Mouse (Mus musculus) cerebellum, adult 18-20 months (tissue): ENCODE measurements around the gene Elf3.
"Not testable (repeated sequence)": the region's sequence is repeated elsewhere in the genome, so short reads cannot be mapped to it uniquely, and the experiment has no call there.

ENCODE experiments used
- DNase-seq, 2 experiments: peaks; one replicate each; pipeline ENCODE4 v3.0.0; 2021

Elf3 gene

DNA sequence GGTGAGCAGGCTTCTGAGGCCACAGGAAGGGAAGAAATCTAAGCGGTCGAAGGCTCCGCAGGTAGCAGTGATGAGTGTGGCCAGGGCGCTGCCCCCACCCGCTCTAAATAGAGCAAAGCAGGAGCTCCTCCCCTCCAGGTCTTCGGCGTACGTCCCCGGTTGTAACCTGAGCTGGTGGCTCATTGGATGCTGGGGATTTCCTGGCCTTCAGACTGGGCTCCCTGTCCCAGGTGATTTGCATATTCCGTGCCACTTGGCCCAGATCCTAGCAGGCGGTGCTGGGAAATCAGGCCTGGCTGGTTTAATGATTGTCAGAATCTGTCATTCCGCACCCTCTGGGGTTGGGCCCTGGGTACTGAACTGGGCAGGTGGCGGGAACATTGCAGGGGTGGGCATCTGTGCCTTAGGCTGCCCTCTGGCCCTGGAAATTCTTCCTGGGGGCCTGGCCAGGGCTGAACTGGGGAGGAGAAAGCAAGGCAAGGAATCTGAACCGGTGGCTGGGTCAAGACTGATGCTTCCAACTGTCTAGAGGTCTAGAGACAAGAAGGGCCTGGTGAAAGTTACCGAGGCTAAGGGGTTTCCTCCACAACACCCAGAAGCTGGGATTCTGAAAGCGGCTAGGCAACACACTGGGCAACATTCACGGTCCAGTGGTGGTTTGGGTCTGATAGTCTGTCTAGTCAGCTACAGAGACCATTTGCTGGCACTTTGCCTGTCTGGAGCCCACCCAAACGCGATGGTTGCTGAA lies at the start of gene Elf3:
Elf3 (minus strand) TSS at position 189 of the 748 bp plus-strand sequence.
- peak; percentile 64 to 74 for DNase-seq

- DNase-seq = no peak
Measured at GRCm38 (mm10) chr1:135290908-135291307, 32.5 kb upstream of the Elf3 start.

DNA sequence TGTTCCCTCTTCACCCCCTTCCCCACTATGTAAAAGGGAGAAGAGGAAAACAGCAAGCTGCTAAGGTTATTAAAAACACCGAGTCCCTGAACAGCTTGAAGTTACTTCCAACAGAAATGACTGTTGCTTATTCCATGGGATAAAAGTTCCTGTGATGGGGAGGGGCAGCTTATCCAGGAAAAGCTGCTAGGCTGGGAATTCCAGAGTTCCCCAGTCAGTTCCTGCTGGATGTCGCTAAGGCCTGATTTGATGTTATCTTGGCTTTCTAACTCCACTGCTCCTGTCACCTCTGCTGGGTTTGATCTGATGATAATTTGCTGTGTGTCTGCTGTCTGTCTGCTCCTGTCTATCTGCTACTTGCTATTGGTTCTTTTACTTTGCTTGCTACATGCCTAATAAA lies 27.9 kb upstream of the Elf3 start:
- DNase-seq = no peak

DNA sequence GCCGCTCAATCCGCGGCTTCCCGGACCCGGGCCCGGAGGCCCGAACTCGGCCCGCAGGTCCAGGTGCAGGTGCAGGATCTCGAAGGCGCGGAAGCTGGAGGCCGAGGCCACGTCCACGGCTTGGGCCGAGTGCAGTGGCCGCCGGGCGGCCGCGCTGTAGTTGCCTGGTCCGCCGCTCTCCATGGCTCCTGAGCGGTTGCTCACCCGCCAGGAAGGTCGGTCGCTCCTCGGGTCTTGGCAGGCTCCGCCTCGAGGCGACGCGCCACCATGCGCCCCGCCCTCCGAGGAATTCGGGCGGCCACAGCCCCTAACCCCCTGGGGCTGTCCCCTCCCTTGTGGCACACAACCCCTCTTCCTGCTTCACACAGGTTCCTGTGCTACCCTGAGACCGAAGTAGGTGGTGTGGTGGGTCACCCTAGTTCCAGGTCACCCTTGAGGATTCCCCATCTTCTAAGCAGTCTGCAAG lies 25.5 kb upstream of the Elf3 start, which contains the start of gene Rnpep:
Rnpep (minus strand) TSS at position 259 of the 466 bp plus-strand sequence.
- peak; percentile 74 to 85 for DNase-seq

DNA sequence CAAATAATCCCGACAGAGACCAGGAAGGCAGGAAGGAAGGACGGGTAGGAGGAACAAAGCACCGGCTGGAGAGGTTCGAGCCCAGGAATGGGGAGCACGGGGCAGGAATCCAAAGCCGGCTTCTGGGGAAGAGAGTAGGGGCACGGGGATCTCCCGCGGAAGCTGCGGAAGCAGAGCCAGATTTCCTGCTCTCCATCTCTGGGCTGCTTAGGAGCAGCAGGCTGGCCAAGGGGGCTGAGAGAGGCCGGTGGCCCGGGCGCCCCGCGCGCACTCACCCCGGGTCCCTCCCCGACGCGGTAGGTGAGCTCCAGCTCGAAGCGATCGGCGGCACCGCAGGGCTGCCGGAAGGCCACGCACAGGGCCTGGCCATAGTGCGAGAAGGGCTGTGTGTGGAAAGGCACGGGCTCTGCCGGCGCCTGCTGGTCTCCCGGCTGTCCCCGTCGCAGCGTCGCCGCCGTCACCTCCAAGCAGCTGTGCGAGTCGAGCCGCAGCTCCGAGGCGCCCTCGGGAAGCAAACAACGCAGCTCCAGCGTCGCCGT lies 25.0 kb upstream of the Elf3 start:
- DNase-seq = peak in 1 of 2 experiments; percentile 54

DNA sequence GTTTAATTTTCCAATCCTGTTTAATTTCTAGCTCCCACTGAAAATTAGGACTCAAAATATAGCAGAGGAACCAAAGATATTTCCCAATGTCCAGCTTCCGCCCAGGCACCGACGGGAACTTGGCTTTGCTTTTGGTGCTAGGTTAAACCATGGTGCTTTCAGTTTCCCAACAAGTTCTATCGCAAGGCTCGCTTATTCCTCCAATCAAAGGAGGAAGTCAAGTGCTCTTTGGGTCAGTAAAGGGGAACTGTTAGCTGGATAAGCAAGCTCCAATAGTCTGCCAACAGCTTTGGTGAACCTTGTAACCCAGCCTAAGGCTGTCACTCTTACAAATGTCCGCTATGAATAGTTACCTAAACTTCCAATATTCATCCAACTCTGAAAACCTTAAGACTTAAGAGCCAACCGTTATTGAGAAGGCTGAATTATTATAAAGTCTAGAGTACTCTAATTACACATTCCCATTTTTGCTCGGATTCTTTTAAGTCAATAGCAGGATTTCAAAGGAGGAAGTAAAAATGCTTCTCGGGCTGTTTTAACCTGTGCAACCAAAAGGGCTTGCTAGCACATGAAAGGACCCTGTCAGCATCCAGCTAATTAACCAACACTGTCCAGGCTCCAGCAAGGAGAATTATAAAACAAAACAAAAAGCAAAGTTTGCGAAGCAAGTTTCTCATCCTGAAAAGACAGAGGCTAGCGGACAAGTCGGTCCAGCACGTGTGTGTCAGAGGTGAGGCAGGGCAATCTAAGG lies 24.3 kb upstream of the Elf3 start:
- no peak for DNase-seq

DNA sequence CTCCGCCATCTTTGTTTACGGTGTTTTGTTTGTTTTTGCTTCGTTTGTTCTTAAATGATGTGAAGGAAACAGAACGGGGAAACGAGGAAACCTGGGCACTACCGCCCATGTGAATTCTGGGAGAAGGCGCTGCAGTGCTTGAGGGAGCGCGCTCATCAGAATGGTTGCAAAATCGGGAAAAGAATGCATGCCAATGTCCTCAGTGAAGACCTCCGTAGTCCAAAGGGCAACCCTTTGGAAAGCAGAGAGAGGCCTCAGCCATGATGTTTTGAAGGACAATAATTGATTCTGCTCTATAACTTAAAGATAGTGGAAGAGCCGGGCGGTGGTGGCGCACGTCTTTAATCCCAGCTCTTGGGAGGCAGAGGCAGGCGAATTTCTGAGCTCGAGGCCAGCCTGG lies 23.5 kb upstream of the Elf3 start:
- DNase-seq = no peak

GRCm38 (mm10) chr1:135280646-135281045 lies 22.3 kb upstream of the Elf3 start:
- DNase-seq = peak; percentile 55 to 65

DNA sequence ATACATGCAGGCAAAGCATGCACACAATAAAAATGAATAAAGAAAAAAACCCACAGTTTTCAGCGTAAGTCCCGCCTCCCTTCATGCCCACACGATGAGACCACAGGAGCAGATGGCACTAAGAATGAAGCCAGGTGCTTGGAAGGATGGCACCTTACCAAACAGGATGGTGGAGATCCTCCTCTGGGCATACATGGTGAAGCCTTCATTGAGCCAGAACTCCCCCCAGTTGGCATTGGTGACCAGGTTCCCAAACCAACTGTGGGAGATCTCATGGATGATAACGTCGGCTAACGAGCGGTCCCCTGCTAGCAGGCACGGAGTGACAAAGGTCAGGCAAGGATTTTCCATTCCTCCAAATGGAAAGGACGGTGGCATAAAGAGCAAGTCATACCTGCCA lies 13.0 kb upstream of the Elf3 start:
- peak; percentile 74 to 78 for DNase-seq

GRCm38 (mm10) chr1:135267663-135268446 lies 9.5 kb upstream of the Elf3 start:
- DNase-seq = no peak

- DNase-seq = no peak
Measured at GRCm38 (mm10) chr1:135265834-135266233, 7.5 kb upstream of the Elf3 start.

DNA sequence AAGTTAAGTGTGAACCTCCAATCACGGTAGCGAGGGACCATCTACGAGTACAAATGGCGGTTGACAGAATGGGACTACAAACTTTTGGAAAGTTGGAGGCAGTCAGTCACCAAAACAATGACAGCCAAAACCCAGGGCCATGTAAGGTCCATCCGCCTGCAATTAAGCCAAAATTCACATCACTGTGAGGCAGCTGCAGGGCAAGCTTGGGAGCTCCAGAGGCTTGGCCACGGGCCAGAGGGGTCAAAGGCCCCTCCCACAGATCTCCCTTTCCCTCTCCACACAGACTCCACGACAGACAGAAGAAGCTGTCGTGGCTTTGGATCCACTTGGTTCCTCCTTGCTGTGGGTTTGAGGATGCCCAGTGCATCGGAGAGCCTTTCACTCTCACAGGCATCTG lies 4.9 kb upstream of the Elf3 start:
- no peak for DNase-seq

- no peak for DNase-seq
Measured at GRCm38 (mm10) chr1:135262329-135262728, 4.0 kb upstream of the Elf3 start.

DNA sequence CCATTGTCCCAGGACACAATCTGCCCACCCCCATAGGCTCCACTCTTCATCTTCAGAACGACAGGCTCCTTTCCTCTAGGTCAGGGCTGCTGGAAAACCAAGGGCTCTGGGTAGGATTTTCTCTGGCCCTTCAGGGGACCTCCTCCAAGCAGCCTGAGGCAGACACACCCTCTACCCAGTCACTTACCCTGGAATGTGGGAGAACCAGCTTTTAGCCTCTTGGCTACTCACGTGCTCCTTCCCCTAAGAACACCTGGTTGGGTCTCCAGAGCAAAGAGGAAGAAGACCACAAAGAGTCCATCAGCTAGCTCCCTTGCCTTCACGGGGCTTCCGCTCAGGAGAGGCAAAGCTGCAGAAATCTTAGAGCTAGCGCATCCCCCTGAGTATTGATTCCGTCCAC lies 2.6 kb upstream of the Elf3 start:
- no peak for DNase-seq

- DNase-seq = peak; percentile 87 to 89
Measured at GRCm38 (mm10) chr1:135259128-135259436, 714 bp upstream of the Elf3 start.

DNA sequence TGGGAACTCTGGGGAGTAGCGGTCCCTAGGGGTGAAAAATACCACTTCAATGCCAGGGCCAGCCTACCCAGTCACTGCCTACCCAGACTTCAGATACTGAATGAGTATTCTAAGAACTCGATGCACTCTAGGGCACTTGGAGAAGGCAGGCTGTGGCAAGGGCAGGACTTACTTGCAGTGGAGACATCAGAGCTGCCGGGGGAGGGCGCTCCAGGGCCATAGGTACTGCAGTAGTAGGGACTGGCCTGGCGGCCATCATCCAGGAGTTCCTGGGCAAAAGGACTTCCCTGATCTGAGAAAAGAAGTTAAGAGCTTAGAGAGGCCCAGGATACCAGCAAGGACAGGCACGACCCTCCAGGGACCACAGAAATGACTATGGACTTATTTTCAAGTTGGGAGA lies 2.1 kb downstream of the Elf3 start:
- DNase-seq = no peak

DNA sequence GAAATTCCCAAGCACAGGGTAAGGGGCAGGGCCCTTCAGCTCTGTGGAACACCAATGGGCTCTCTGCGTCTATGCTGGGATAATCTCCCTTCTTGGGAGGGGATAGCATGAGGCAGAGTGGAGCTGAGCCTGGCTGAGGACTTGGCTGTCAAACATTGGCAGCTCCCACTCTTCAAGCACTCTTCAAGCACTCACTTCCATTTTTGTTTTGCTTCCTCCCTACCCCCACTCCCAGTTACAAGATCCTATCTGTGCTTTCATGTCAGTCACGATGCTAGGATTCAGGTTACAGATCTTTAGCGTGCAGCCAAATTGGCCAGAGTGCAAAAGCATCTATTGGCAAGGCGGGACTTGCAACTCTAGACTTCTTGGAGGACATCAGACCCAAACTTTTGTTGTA lies 5.5 kb downstream of the Elf3 start:
- DNase-seq = no peak

- no peak for DNase-seq
Measured at GRCm38 (mm10) chr1:135251405-135251804, 7.0 kb downstream of the Elf3 start.

GRCm38 (mm10) chr1:135250706-135251105 lies 7.7 kb downstream of the Elf3 start:
- no peak for DNase-seq

DNA sequence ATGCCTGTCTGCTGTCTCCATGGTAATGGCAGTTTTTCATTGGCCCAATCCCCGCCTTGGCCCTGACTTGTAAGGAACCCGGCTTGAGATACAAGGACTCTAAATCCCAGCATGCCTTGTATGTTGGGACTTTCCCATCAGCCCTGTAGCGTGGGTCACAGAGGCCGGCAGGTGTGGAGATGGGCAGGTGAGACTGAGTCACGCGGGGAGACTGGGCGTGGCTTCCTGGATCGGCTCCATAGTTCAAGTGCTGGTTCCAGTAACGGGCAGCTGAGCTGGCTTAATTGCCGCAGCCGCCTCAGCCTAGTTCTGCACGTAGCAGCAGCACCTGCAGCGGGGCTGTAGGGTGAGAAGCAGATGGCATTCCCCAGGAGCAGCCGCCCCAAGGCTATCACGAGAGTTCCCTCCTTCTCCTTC lies 9.9 kb downstream of the Elf3 start:
- DNase-seq = peak; percentile 66 to 70

- no peak for DNase-seq
Measured at GRCm38 (mm10) chr1:135244014-135244413, 14.4 kb downstream of the Elf3 start.

DNA sequence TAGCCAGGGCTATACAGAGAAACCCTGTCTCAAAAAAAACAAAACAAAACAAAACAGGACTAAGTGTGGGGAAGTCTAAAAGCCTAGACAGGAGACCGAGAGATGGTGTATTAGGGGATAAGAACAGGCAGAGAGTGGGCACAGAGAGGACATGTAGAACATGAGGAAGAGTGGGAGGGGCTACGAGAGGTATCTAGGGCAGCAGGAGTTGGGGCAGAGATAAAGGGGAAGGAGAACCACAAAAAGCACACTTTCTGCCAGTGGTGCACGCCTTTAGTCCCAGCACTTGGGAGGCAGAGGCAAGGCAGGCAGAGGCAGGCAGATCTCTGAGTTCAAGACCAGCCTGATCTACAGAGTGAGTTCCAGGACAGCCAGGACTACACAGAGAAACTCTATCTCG lies 18.2 kb downstream of the Elf3 start:
- not testable (repeated sequence) for DNase-seq
